Mouse (Mus musculus) left cerebral cortex, adult 11 months (tissue): ENCODE data around the gene 4930402F06Rik.

Experiments used
- DNase-seq: peaks from one replicate; pipeline ENCODE4 v3.0.0; 2022; ENCODE audit warnings: low spot score

Gene 4930402F06Rik

GRCm38 (mm10) chr2:35397096-35397495, at the start of gene 4930402F06Rik:
TSS of gene 4930402F06Rik (minus strand) at chr2:35397175.
- DNase-seq = peak; percentile 8

DNA sequence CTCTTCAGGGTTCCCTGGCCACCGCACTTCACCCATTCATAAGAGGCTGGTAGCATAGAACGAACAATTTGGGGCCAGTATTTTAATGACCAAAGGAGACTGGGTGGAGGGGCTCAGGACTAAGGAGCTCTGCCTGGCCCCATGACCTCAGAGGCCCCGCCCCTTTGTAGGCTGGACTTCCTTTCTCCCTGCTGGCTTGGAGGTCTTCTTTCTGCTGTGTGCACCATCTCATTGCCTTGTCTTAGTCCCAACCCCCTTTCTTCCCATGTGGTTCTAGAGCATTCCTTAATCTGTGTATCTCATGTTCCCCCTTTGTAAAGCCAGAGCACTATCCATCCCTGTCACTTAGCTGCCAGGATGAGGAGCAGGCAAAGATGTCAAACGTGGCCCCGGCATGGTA, 49.3 kb upstream of the 4930402F06Rik start:
- DNase-seq = no peak

DNA sequence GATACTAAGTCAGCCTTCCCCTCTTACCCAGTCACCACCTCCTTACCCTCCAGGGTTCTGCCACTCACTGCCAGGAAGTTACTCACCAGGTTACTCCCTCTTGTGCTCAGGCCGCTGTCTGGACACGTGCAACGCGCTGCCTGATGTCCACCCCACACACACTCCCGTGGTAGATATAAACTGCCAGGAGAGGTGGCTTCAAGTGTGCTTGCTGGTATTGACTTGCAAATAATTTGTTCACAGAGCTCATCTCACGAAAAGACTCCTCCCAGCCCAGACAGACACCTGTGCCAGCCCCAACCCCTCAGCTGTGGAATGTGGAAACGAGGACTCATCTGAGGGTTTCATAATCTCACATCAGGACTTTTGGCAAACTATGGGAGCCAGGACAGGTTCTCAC, 48.6 kb upstream of the 4930402F06Rik start:
- DNase-seq = no peak

DNA sequence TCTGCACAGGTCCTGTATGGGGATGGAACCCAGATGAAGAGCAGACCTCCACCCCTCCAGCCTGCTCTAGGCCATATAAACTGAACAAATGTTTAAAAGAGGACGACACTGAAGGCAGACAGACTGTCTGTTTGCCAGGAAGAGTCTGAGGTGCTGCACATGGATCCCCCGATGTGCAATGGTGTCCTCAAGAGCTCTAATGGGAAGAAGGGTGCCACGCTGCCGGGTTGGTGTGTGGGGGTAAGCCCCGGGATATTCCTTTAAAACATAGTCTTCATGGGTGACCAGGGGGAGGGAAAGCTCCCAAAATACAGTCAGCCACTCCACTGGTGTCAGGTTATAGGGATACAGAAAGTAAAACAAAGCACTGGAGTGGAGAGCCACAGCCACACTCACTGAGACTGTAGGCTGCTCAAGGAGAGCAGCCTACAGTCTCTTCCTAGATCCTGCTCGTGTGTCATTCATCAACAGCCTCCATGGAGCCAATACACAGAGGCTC, 47.8 kb upstream of the 4930402F06Rik start:
- DNase-seq = no peak

DNA sequence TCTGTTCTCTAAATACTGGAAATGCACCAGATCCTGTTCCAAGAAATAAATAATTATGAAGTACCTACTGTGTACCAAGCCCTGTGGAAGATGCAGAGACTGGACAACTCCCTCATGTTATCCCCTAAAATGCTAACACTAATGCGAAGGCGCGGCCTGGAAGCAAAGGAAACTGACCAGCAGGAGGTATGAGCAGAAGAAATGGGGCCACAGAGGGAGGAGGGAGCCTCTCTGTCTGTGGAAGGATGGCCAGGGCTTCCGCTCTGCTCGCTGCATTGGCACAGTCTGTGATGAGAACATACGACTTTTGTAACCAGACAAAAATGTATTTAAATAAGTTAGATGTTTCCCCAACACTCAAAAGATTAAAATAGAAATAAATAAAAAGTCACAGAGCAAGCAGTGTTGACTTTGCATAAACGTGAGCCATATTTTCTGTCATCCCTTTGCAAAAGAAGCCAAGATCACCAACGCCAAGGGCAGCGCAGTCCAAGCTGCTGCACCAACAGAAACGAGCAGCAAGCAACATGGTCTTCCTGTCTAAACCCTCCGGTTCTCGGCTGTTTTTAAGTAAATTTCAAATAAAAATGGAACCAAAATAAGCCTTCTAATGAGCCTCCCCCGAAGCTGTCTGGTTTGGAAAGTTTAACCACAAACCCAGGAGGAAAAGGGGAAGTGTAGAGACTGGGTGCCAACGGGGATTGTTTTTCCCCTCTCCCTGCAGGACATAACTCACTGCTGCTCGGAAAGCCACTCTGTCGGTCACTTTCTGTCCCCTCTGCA, 47.2 kb upstream of the 4930402F06Rik start:
- no peak for DNase-seq

DNA sequence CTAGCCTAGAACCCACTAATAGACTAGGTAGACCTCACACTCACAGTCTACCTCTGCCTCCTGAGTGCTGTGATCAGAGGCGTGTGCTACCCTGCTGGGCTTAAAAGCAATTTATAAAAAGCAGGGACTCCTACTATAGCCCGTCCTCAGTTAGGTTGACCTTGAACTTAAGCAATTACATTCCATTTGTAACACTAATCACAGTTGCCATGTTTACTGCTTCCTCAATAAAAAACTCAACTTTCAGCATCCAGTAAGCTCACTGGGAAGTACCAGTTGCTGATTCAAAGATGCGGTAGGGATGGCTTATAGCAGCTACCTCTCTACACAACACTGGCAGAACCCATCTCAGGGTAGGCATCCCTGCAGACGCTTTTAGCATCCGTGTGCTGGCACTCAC, 46.4 kb upstream of the 4930402F06Rik start:
- no peak for DNase-seq

DNA sequence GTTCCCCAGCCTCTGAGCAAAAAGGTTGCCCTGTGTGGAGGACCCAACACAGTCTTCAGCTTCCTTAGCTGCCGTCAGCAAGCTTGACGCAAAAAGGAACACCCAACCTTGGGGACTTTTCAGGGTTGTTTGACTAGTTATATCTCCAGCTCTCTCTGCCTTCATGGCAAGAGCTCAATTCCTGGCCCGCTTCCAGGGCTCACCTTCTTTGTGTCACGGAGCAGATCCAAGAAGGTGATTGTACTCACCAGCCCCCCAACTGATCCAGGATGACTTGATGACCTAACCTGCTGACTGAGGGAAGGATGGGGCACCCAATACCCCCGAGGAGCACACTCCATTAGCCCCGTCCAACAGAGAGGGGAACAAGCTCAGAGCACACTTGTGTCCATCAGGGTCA, 45.1 kb upstream of the 4930402F06Rik start:
- no peak for DNase-seq

DNA sequence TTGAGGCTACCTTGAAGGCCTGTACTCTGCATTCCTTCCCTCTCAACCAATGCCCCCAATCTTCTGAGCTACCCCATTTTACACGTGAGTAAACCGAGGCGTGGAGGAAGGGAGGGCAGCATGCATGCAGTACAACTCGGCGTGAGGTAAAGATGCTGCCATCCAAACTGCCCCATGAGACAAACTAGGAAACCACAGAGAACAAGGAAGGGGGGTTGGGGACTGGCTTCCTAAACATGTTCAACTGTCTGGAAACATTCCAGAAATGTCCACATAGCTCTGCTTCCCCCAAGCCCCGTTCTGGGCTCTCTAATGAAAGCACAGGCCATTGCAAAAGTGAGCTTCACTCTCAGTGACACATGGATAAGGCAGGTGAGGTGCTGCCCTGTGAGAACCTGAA, 44.4 kb upstream of the 4930402F06Rik start:
- no peak for DNase-seq

- no peak for DNase-seq
Measured at GRCm38 (mm10) chr2:35440480-35440879, 43.5 kb upstream of the 4930402F06Rik start.

DNA sequence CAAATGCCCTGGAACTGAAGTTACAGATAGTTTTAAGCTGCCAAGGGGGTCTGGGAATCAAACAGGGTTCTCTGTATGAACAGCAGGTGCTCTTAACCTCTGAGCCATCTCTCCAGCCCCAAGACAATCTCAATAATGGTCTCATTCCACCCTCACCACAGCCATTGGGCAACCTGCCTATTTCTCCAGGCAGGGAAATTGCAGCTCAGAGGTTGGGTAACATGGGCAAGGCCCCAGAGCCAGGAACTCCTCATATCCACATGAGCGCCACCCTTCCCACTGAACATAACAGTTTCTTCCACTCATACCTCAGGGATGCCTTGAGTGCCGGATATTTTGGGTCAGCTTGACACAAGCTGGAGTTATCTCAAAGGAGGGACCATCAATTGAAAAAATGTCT, 40.8 kb upstream of the 4930402F06Rik start:
- no peak for DNase-seq

DNA sequence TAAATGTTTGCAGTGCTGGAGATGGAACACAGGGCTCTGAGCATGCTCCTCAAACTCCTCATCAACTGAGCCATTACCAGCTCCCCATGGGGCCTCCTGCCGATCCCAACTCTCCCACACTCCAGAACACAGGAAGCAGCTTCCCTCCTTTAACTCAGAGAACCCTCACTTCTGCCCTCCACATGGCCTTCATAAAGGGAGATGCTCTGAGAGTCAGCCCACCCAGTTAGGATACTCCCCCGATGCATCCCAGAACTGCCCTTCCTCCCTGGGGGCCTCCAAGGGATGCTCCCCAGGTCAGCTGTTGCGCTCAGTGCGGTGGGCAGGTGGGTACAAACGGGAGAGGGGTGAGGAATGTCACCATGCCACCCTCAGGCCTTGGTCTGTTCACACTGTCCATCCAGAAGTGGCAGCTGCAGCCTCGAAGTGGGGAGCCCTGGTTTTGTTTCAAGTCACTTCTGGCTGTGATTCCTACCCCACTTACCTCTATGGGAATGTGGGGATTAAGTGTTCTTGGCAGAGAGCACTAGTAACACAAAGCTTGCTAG, 37.7 kb upstream of the 4930402F06Rik start:
- no peak for DNase-seq

GRCm38 (mm10) chr2:35433428-35433827, 36.5 kb upstream of the 4930402F06Rik start:
- DNase-seq = no peak

GRCm38 (mm10) chr2:35432472-35432871, 35.5 kb upstream of the 4930402F06Rik start:
- DNase-seq = no peak

DNA sequence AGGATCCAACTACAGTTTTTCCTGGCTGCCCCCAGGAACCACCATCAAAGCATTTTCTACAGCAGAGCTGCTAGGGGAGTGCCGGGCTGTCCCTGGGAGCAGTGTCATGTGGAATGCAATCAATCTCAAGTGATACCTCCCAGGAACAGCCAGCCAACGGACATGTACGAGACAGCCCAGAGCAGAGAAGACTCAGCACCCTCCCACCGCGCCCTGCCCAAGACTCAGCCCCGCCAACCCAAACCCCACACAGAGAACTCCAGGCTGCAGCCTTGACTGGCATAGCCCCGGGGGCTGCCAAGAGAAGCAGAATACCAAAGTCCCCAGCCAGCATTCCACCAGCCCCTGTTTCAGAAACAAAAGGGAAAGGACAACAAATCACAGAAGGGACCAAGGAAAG, 35.0 kb upstream of the 4930402F06Rik start:
- no peak for DNase-seq

DNA sequence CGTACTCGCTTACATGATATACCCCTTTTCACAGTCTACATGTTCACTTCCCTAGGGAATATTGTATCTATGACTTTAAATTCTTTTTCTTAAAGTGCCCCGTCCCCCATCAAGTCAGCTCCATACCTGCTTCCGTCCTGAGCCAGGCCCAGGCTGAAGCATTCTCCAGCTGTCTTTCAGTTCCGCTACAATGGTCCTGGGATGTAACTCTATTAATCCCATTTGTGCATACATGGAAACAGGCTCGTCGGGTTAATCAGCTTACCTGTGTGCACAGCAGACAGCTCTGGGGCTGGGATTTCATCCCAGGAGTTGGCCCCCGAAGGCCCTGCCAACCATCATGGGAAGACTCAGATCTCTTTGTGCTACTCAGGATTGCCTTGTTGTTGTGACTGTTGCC, 33.8 kb upstream of the 4930402F06Rik start:
- DNase-seq = no peak

- no peak for DNase-seq
Measured at GRCm38 (mm10) chr2:35428615-35429300, 31.8 kb upstream of the 4930402F06Rik start.

GRCm38 (mm10) chr2:35427559-35427958, 30.6 kb upstream of the 4930402F06Rik start:
- no peak for DNase-seq

- no peak for DNase-seq
Measured at GRCm38 (mm10) chr2:35423711-35424339, 26.9 kb upstream of the 4930402F06Rik start.

GRCm38 (mm10) chr2:35422384-35422783, 25.4 kb upstream of the 4930402F06Rik start:
- DNase-seq = no peak

DNA sequence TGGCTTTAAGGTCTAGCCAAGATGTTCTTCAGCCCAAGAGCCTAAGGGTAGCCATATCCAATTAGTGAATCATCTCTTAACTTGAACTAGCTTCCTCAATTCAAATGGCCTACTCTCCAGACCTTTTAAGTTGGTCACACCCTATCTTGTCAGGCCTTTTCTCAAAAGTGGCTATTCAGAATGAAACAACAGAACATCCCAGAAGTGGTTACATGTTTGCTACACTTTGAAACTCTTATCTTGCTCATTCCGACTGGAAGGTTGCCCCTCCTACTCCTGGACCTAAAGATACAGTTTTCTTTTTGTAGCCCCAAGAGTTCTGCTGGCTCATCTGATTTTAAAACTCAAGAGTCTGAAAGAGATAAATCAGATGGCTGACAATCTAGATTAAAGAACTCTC, 23.7 kb upstream of the 4930402F06Rik start:
- no peak for DNase-seq

GRCm38 (mm10) chr2:35419671-35420070, 22.7 kb upstream of the 4930402F06Rik start:
- no peak for DNase-seq

GRCm38 (mm10) chr2:35419243-35419642, 22.3 kb upstream of the 4930402F06Rik start:
- DNase-seq = no peak

DNA sequence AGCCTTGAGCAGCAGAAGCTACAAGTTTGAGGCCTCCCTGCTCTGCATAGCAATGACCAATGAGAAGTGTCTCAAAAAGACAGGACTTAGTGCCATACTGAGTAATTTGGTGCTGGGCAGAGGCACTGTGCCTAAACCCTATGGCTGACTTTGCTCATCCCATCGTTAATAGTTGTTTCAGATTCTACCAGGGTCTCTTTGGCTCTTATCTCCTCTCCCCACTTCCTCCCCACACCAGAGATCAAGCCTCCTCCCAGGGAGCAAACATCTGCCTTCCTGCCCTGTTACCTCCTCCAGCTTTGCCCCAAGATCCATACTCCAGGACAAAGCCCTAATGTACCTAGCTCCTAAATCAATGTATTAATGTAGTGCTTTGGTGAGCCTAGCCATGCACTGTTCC, 20.3 kb upstream of the 4930402F06Rik start:
- no peak for DNase-seq
